Mouse (Mus musculus) hematopoietic stem cell, adult 5-6 weeks (primary cell): ENCODE data around the gene Gm5269. TPM values are rescaled to one million over a fixed set of nuclear protein-coding genes. Genes with fewer than 3 reads are reported as not detected.

ENCODE experiments used
- ATAC-seq, 2 experiments: fragments of 125-278 bp in 1 of 2; replicated peaks in 1 of 2; 2 replicates each; pipeline ENCODE4 v1.8.0; 2016 to 2017; ENCODE audit warnings: inconsistent platforms in 2 of 2, mild to moderate bottlenecking in 2 of 2, moderate number of reproducible peaks in 2 of 2, low read depth in 1 of 2, moderate TSS enrichment in 1 of 2; ENCODE audit not compliant: low FRiP score in 2 of 2, poor library complexity in 2 of 2, severe bottlenecking in 2 of 2, insufficient read depth in 1 of 2, low TSS enrichment in 1 of 2
- total RNA-seq: library from RNA; stranded (forward); fragments of 172-1452, 232-1000 nt; gene quantifications from 2 replicates; pipeline ENCODE4 v1.2.3, GENCODE M21; 2017

The Gm5269 gene
- total RNA-seq, 1 experiment from 2014 or later, result not detected

- ATAC-seq, result no peak
Observed at GRCm38 (mm10) chr1:45858038-45858437, 32.0 kb downstream of the Gm5269 start.

- ATAC-seq, result no peak
Observed at GRCm38 (mm10) chr1:45845466-45845865, 44.6 kb downstream of the Gm5269 start.

Other genes starting within 250 kb of the Gm5269 start
- 71.9 and 72.7 TPM in 2 replicates for gene Wdr75, start 95.1 kb downstream of the Gm5269 start, total RNA-seq
- gene Slc40a1, start 36.2 kb upstream of the Gm5269 start, total RNA-seq, result 10.5 and 36.8 TPM in 2 replicates
- gene Dnah7b, start 176.0 kb upstream of the Gm5269 start, total RNA-seq, result 0.05 and 0.13 TPM in 2 replicates